Mouse (Mus musculus) lung, postnatal 0 days (tissue): ENCODE measurements at regions not wholly inside any gene's neighbourhood (a gene's known extent, or its start where the extent isn't known, plus 50 kb on each side); places are given as distances from the start of the nearest gene placed in this dataset.

Experiments
- CTCF ChIP-seq: IDR thresholded peaks from 2 replicates; pipeline ENCODE4 v1.5.1; 2016; ENCODE audit warnings: antibody characterized with exemption, mild to moderate bottlenecking
- EP300 ChIP-seq: IDR thresholded peaks from 2 replicates; pipeline ENCODE4 v1.6.1; 2016; ENCODE audit warnings: antibody characterized with exemption, mild to moderate bottlenecking, control low read depth

DNA sequence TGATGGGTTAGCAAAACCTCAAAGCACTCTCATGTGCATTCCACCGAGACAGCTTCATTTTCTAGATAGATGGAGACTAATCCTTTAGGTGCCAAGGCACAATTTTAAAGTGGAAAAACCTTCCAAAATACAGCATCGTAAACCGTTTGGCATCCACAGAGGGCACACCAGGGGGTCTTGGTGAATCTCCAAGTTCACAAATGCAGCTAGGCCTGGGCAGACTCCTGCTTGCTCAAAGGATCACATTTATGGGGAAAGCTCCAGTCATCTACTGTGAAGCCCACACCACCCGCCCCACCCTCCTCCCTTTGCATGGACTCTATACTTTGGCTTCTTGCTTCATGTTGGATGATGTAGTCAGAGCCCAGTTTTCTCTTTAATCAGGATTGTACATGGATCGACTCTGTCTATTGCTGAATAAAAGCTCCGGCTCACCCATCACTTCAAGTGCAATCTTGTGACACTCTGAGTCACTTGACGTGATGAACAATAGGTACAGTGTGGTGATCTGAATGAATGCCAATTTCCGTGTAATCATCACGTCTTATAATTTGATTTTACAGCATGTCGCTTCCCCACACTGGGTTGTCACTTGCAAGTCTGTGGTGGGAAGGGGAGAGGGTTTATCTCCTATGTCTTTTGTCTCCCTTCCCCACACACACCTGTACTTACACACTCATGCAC is 129.2 kb upstream of the Pkdcc start:
- TF ChIP-seq EP300 (no peak), CTCF (no peak)
